In the genomic region with DNA sequence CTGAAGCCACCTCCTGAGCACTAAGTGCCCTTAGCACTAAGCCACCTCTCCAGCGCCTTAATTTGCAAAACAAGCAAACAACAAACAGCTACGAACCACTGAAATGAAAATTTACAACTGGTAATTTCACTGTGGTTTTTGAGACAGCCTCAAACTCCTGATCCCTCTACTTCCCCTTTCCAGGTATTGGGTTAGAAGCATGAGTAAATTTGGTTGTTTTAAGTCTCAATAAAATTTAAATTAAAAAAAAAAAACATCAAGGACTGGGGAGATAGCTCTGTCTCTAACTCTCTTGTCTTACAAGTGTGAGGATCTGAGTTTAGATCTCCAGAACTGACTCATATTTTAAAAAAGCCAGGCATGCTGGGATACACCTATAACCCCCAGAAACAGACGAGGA, we compare ENCODE assay signal across 35 mouse cellular contexts. TPM values are rescaled to one million over a fixed set of nuclear protein-coding genes. Genes with fewer than 3 reads are reported as not detected.
DNase-seq lines count a peak whose midpoint lies in the region; ATAC-seq and TF ChIP-seq lines count a peak whose summit lies in the region.
"Had no signal": no experiment of that assay in that cellular context is flagged by ENCODE, and none has a peak within 500 bp of the region (broad histone marks: within the 10 kb centered on the region; RNA-seq: fewer than 3 reads in every experiment).

No protein-coding gene starts in this region.

- H3K36me3 ChIP-seq in midbrain, embryonic 11.5 days (ENCODE audit: control insufficient read depth, insufficient read depth, low read length) = no peaks in the 10 kb centered on the region
- H3K36me3 ChIP-seq in midbrain, embryonic 15.5 days (replicated peaks) = no peaks in the 10 kb centered on the region
- peaks cover 0 to 7% of the 10 kb centered on the region in 2 experiments; a peak in 3 of 4 replicates for H3K36me3 ChIP-seq in MEL (ENCODE audit: control insufficient read depth in 1 of 2, insufficient read depth in 2 of 2, low read length in 2 of 2)
- H3K36me3 ChIP-seq: hindbrain, embryonic 15.5 days had no signal

- H3K27me3 ChIP-seq in midbrain, embryonic 11.5 days (ENCODE audit: control insufficient read depth, insufficient read depth, low read length) = no peaks in the 10 kb centered on the region
- H3K27me3 ChIP-seq in midbrain, embryonic 15.5 days (replicated peaks) = no peaks in the 10 kb centered on the region
- no peaks in the 10 kb centered on the region for H3K27me3 ChIP-seq in MEL (ENCODE audit: control insufficient read depth in 1 of 2, insufficient read depth in 2 of 2, low read length in 2 of 2)
- H3K27me3 ChIP-seq: embryonic facial prominence, embryonic 13.5 days; forebrain, embryonic 13.5 days; hindbrain, embryonic 12.5 days; hindbrain, embryonic 15.5 days; Patski had no signal

- 69% methylated on average over 3 of the region's 3 CpGs for WGBS in midbrain, embryonic 11.5 days
- 73% methylated on average over 3 of the region's 3 CpGs for WGBS in midbrain, embryonic 15.5 days

- no peaks in the 10 kb centered on the region for H3K9me3 ChIP-seq in midbrain, embryonic 11.5 days (ENCODE audit: control insufficient read depth, low read length)
- no peaks in the 10 kb centered on the region for H3K9me3 ChIP-seq in midbrain, embryonic 15.5 days
- H3K9me3 ChIP-seq in MEL (replicated peaks; ENCODE audit: insufficient read depth, low read length) = no peaks in the 10 kb centered on the region
- H3K9me3 ChIP-seq: embryonic facial prominence, embryonic 10.5 days; embryonic facial prominence, embryonic 13.5 days; forebrain, embryonic 13.5 days; hindbrain, embryonic 12.5 days; hindbrain, embryonic 15.5 days had no signal

- TF ChIP-seq POLR2A in MEL (IDR thresholded peaks at IDR 0.05; ENCODE audit: control insufficient read depth in 1 of 2, insufficient read depth in 1 of 2, low read depth in 1 of 2, low read length in 2 of 2, poor library complexity in 1 of 2) = no peak

- no peak for TF ChIP-seq EP300 in MEL (IDR thresholded peaks at IDR 0.05; ENCODE audit: low read depth in 1 of 2, low read length in 2 of 2)

- TF ChIP-seq RAD21 in MEL (IDR thresholded peaks at IDR 0.05; ENCODE audit: low read depth, low read length) = no peak

- no peak for TF ChIP-seq CTCF in MEL (IDR thresholded peaks at IDR 0.05 in 2 of 3, conservative IDR thresholded peaks at IDR 0.05 in 1 of 3; ENCODE audit: control insufficient read depth in 1 of 3, insufficient read depth in 1 of 3, low read depth in 2 of 3, low read length in 3 of 3, poor library complexity in 1 of 3, severe bottlenecking in 1 of 3)

- H3K4me3 ChIP-seq in midbrain, embryonic 11.5 days (ENCODE audit: low read depth, low read length) = no peak overlapping the region
- no peak overlapping the region for H3K4me3 ChIP-seq in midbrain, embryonic 15.5 days
- H3K4me3 ChIP-seq in MEL (ENCODE audit: control insufficient read depth in 1 of 2, insufficient read depth in 1 of 2, low read depth in 2 of 2, low read length in 2 of 2) = no peak overlapping the region
- H3K4me3 ChIP-seq: embryonic facial prominence, embryonic 10.5 days; embryonic facial prominence, embryonic 13.5 days; erythroblast, embryonic 14.5 days; forebrain, embryonic 13.5 days; hindbrain, embryonic 12.5 days; hindbrain, embryonic 15.5 days had no signal

- no peak overlapping the region for H3K4me2 ChIP-seq in midbrain, embryonic 11.5 days
- H3K4me2 ChIP-seq in midbrain, embryonic 15.5 days = no peak overlapping the region
- H3K4me2 ChIP-seq: embryonic facial prominence, embryonic 13.5 days; forebrain, embryonic 13.5 days; heart, embryonic 11.5 days; hindbrain, embryonic 12.5 days; hindbrain, embryonic 15.5 days had no signal

- DNase-seq in midbrain, embryonic 11.5 days (ENCODE audit: low spot score, missing footprints) = peak; percentile 33
- DNase-seq in A20 (ENCODE audit: low read depth, low spot score) (peak; percentile 45), MEL (ENCODE audit: low read depth, low spot score) (peak; percentile 63), liver (no peak)
- DNase-seq in lung, postnatal 14 days = no peak
- DNase-seq: adrenal gland, postnatal 10 days; cerebellum, adult 11 months; cerebellum, adult 2 months; cerebellum, adult 9-11 months; cerebellum, postnatal 25 days; embryo, embryonic 11 days; gastrocnemius, postnatal 10 days; gastrocnemius, postnatal 36 days had no signal

- ATAC-seq in midbrain, embryonic 11.5 days (ENCODE audit: low FRiP score) = no peak
- no peak for ATAC-seq in midbrain, embryonic 15.5 days (replicated peaks)
- ATAC-seq in megakaryocyte progenitor cell, adult 5-6 weeks (replicated peaks; ENCODE audit: poor library complexity) = peak; percentile 42; the same call in 1 of the 2 replicates
- ATAC-seq: CD4-positive, CD25-positive, alpha-beta regulatory T cell, adult 4 months; forebrain, embryonic 13.5 days; forebrain, embryonic 16.5 days; Patski had no signal

- H3K9ac ChIP-seq in midbrain, embryonic 11.5 days (ENCODE audit: low read length) = no peak overlapping the region
- no peak overlapping the region for H3K9ac ChIP-seq in midbrain, embryonic 15.5 days
- H3K9ac ChIP-seq in MEL (ENCODE audit: control insufficient read depth, low read depth, low read length, poor library complexity, severe bottlenecking) = no peak overlapping the region
- H3K9ac ChIP-seq: embryonic facial prominence, embryonic 13.5 days; forebrain, embryonic 13.5 days; hindbrain, embryonic 12.5 days; hindbrain, embryonic 15.5 days had no signal

- H3K79me2 ChIP-seq in MEL (ENCODE audit: control insufficient read depth, insufficient read depth, low read length, poor library complexity) = peaks cover 17% of the 10 kb centered on the region

- H3K4me1 ChIP-seq in midbrain, embryonic 11.5 days (ENCODE audit: control insufficient read depth, insufficient read depth, low read length) = no peaks in the 10 kb centered on the region
- no peaks in the 10 kb centered on the region for H3K4me1 ChIP-seq in midbrain, embryonic 15.5 days
- H3K4me1 ChIP-seq in MEL (ENCODE audit: control insufficient read depth in 1 of 2, insufficient read depth in 2 of 2, low read length in 2 of 2) = peaks cover 0 to 3% of the 10 kb centered on the region in 2 experiments; a peak in 1 of 4 replicates
- H3K4me1 ChIP-seq: embryonic facial prominence, embryonic 13.5 days; forebrain, embryonic 13.5 days had no signal

- no peak overlapping the region for H3K27ac ChIP-seq in midbrain, embryonic 11.5 days (ENCODE audit: low read depth, low read length)
- no peak overlapping the region for H3K27ac ChIP-seq in midbrain, embryonic 15.5 days
- H3K27ac ChIP-seq in MEL (ENCODE audit: control insufficient read depth, low read depth, low read length) = no peak overlapping the region
- H3K27ac ChIP-seq: embryonic facial prominence, embryonic 10.5 days; embryonic facial prominence, embryonic 13.5 days; forebrain, embryonic 13.5 days; hindbrain, embryonic 12.5 days; hindbrain, embryonic 15.5 days had no signal

TF ChIP-seq in MEL, 35 proteins besides CTCF, POLR2A, EP300 and RAD21:
- TF ChIP-seq ELF1 (IDR thresholded peaks at IDR 0.05; ENCODE audit: low read depth, low read length) = no peak
- peak; percentile 85 for TF ChIP-seq ZNF384 (IDR thresholded peaks at IDR 0.05; ENCODE audit: low read depth, low read length)
TF ChIP-seq in MEL: peak in this region for 1.

RNA-seq across cellular contexts. Expression of gene Trpc4ap, which starts 9.0 kb away (rescaled TPM):
- 138 and 144 TPM in 2 replicates for polyA plus RNA-seq in midbrain, embryonic 11.5 days (2014; fragmentation: Nextera tagmentation; extraction: Ambion mirVana)
- polyA plus RNA-seq in midbrain, embryonic 15.5 days (2015; fragmentation: Nextera tagmentation; extraction: Ambion mirVana) = 165 and 166 TPM in 2 replicates
- 58.7 and 60.4 TPM in 2 replicates for total RNA-seq in MEL (2012; rRNA removed)
- polyA plus RNA-seq in MEL (2012; ENCODE audit: insufficient read depth in 1 of 2, insufficient read length in 2 of 2, low read depth in 1 of 2, low replicate concordance in 2 of 2, missing spikeins in 1 of 2) = 100 to 1,000 TPM; 161 to 187 TPM
- total RNA-seq in megakaryocyte progenitor cell, adult 5-6 weeks (2015) = 59.0 and 62.9 TPM in 2 replicates
- total RNA-seq in megakaryocyte progenitor cell, adult 5-6 weeks (2017) = 73.1 and 89.6 TPM in 2 replicates

RNA-seq across cellular contexts. Expression of gene Edem2, which starts 46.1 kb away (rescaled TPM):
- 32.3 and 34.6 TPM in 2 replicates for polyA plus RNA-seq in midbrain, embryonic 11.5 days (2014; fragmentation: Nextera tagmentation; extraction: Ambion mirVana)
- 51.0 and 52.7 TPM in 2 replicates for polyA plus RNA-seq in midbrain, embryonic 15.5 days (2015; fragmentation: Nextera tagmentation; extraction: Ambion mirVana)
- 36.1 and 40.7 TPM in 2 replicates for total RNA-seq in MEL (2012; rRNA removed)
- polyA plus RNA-seq in MEL (2012; ENCODE audit: insufficient read depth in 1 of 2, insufficient read length in 2 of 2, low read depth in 1 of 2, low replicate concordance in 2 of 2, missing spikeins in 1 of 2) = 10 to 100 TPM in 1 of 2 experiments, not detected in 1; 43.8 TPM
- total RNA-seq in megakaryocyte progenitor cell, adult 5-6 weeks (2015) = 47.1 and 55.0 TPM in 2 replicates
- total RNA-seq in megakaryocyte progenitor cell, adult 5-6 weeks (2017) = 58.2 and 70.9 TPM in 2 replicates

RNA-seq across cellular contexts. Expression of gene Gm17581, which starts 52.5 kb away (rescaled TPM):
- polyA plus RNA-seq in midbrain, embryonic 11.5 days (2014; fragmentation: Nextera tagmentation; extraction: Ambion mirVana) = not detected in 2 replicates
- not detected in 2 replicates for polyA plus RNA-seq in midbrain, embryonic 15.5 days (2015; fragmentation: Nextera tagmentation; extraction: Ambion mirVana)
- not detected in 2 replicates for total RNA-seq in MEL (2012; rRNA removed)
- polyA plus RNA-seq in MEL (2012; ENCODE audit: insufficient read depth in 1 of 2, insufficient read length in 2 of 2, low read depth in 1 of 2, low replicate concordance in 2 of 2, missing spikeins in 1 of 2) = not detected
- not detected in 2 replicates for total RNA-seq in megakaryocyte progenitor cell, adult 5-6 weeks (2015)
- not detected in 2 replicates for total RNA-seq in megakaryocyte progenitor cell, adult 5-6 weeks (2017)
- total RNA-seq: adrenal gland, adult 18-20 months; adrenal gland, postnatal 10 days; adrenal gland, postnatal 4 days; gastrocnemius, adult 18-20 months; gastrocnemius, postnatal 10 days; gastrocnemius, postnatal 36 days; heart, adult 8-10 months; heart, postnatal 25 days; hematopoietic stem cell, adult 5-6 weeks had no signal
- polyA plus RNA-seq: C2C12; CD4-positive, CD25-positive, alpha-beta regulatory T cell, adult 4 months; cerebellum, adult 2 months; cortical plate, adult 2 months; embryonic facial prominence, embryonic 10.5 days; embryonic facial prominence, embryonic 13.5 days; erythroblast, embryonic 14.5 days; forebrain, embryonic 13.5 days; forebrain, embryonic 16.5 days; heart, embryonic 11.5 days; heart, embryonic 14.5 days; heart, postnatal 0 days; hindbrain, embryonic 12.5 days; hindbrain, embryonic 15.5 days; Patski had no signal

Comparison
In these comparisons a context has a peak if more than half of its experiments do, and no peak if none do; other contexts are left out.
1. DNase-seq: peak in midbrain, embryonic 11.5 days (single experiment), A20 (single experiment) and MEL (single experiment); none in liver (single experiment) and lung, postnatal 14 days (single experiment).